ENCODE assay signal across 13 mouse cellular contexts in the genomic region with DNA sequence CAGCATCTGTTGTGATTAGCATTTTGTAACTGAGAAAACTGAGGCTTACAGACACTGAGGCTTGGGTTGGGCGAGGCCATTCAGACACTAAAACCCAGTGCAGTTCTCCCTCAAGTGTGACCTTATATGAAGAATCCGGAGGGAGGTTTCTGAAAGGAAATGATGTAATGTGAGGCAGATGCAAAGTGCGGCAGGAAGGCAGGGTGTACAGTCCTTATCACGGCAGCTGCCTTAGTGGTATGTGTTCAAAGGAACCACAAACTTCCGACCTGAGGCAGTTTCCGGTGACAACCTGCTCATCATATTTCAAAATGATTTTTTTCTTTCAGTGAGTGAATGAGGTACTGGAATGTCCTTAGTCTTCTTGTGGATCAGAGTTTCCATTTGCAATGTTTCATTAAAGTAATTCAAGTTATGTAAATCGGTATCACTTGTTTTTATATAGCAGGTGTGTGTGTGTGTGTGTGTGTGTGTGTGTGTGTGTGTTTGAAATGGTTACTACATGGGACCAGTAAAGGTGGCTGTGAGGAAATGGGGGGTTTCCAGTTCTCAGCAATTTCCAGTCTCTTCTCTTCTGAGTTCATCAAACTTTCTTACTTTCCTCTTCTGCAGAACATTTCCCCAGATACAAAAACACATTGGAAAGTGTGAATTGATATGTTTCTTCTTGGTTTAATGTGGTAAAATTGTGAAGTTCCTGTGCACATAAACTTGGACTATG. TPM values are rescaled to one million over a fixed set of nuclear protein-coding genes. Genes with fewer than 3 reads are reported as not detected.
DNase-seq lines count a peak whose midpoint lies in the region; ATAC-seq and TF ChIP-seq lines count a peak whose summit lies in the region.
"Had no signal": no experiment of that assay in that cellular context is flagged by ENCODE, and none has a peak within 500 bp of the region (broad histone marks: within the 10 kb centered on the region; RNA-seq: fewer than 3 reads in every experiment).

No protein-coding gene starts in this region.

- 40% methylated on average over 7 of the region's 7 CpGs for WGBS in lung, postnatal 0 days
- 86% methylated on average over 7 of the region's 7 CpGs for WGBS in hindbrain, embryonic 16.5 days

- ATAC-seq in activated CD4-positive, CD25-positive, alpha-beta regulatory T cell, adult 4 months, result peak; percentile 96
- peak; percentile 64 for ATAC-seq in lung, postnatal 0 days
- no peak for ATAC-seq in hindbrain, embryonic 16.5 days
- ATAC-seq: midbrain, embryonic 13.5 days had no signal

- H3K36me3 ChIP-seq in lung, postnatal 0 days (ENCODE audit: insufficient read depth, low read length), result no peaks in the 10 kb centered on the region
- H3K36me3 ChIP-seq in hindbrain, embryonic 16.5 days (ENCODE audit: control insufficient read depth, insufficient read depth, low read length), result no peaks in the 10 kb centered on the region
- H3K36me3 ChIP-seq: hindbrain, embryonic 15.5 days; midbrain, embryonic 13.5 days had no signal

- DNase-seq in CD4-positive, CD25-positive, alpha-beta regulatory T cell, adult 2 months (ENCODE audit: low read depth, low spot score), result peak; percentile 95
- DNase-seq in lung, postnatal 0 days (ENCODE audit: low spot score), result peak; percentile 17
- peak; percentile 14 to 20 for DNase-seq in spleen, postnatal 14 days (ENCODE audit: low spot score in 2 of 2)
- no peak for DNase-seq in embryo, embryonic 11 days
- DNase-seq in layer of hippocampus, postnatal 10 days (ENCODE audit: low spot score in 2 of 2), result no peak
- DNase-seq: cerebellum, adult 11 months; right cerebral cortex, adult 18-20 months had no signal

- no peaks in the 10 kb centered on the region for H3K4me1 ChIP-seq in lung, postnatal 0 days (ENCODE audit: insufficient read depth, low read depth, low read length)
- no peaks in the 10 kb centered on the region for H3K4me1 ChIP-seq in hindbrain, embryonic 16.5 days (ENCODE audit: control insufficient read depth, insufficient read depth, low read depth, low read length)
- H3K4me1 ChIP-seq: hindbrain, embryonic 15.5 days; midbrain, embryonic 13.5 days had no signal

- TF ChIP-seq CTCF in lung, postnatal 0 days (IDR thresholded peaks at IDR 0.05), result no peak

- no peak overlapping the region for H3K4me3 ChIP-seq in lung, postnatal 0 days (ENCODE audit: low read depth, low read length)
- no peak overlapping the region for H3K4me3 ChIP-seq in hindbrain, embryonic 16.5 days (ENCODE audit: low read length)
- H3K4me3 ChIP-seq: hindbrain, embryonic 15.5 days; midbrain, embryonic 13.5 days had no signal

- no peak overlapping the region for H3K4me2 ChIP-seq in lung, postnatal 0 days (replicated peaks; ENCODE audit: low read depth, low read length)
- H3K4me2 ChIP-seq in hindbrain, embryonic 16.5 days (ENCODE audit: low read length), result no peak overlapping the region
- H3K4me2 ChIP-seq: hindbrain, embryonic 15.5 days; midbrain, embryonic 13.5 days had no signal

- no peaks in the 10 kb centered on the region for H3K27me3 ChIP-seq in lung, postnatal 0 days (replicated peaks; ENCODE audit: insufficient read depth, low read length)
- H3K27me3 ChIP-seq in hindbrain, embryonic 16.5 days (replicated peaks; ENCODE audit: control insufficient read depth, insufficient read depth, low read length), result no peaks in the 10 kb centered on the region
- H3K27me3 ChIP-seq: hindbrain, embryonic 15.5 days; midbrain, embryonic 13.5 days had no signal

- TF ChIP-seq EP300 in lung, postnatal 0 days (IDR thresholded peaks at IDR 0.05), result no peak

- H3K27ac ChIP-seq in lung, postnatal 0 days (ENCODE audit: low read length), result no peak overlapping the region
- H3K27ac ChIP-seq in hindbrain, embryonic 16.5 days (ENCODE audit: low read depth, low read length), result no peak overlapping the region
- H3K27ac ChIP-seq: hindbrain, embryonic 15.5 days; midbrain, embryonic 13.5 days had no signal

- no peak overlapping the region for H3K9ac ChIP-seq in lung, postnatal 0 days (replicated peaks; ENCODE audit: low read depth)
- H3K9ac ChIP-seq in hindbrain, embryonic 16.5 days (ENCODE audit: low read depth, low read length), result no peak overlapping the region
- H3K9ac ChIP-seq: hindbrain, embryonic 15.5 days; midbrain, embryonic 13.5 days had no signal

- no peaks in the 10 kb centered on the region for H3K9me3 ChIP-seq in lung, postnatal 0 days (ENCODE audit: low read length)
- H3K9me3 ChIP-seq in hindbrain, embryonic 16.5 days (ENCODE audit: control insufficient read depth, low read length), result no peaks in the 10 kb centered on the region
- H3K9me3 ChIP-seq: hindbrain, embryonic 15.5 days; midbrain, embryonic 13.5 days had no signal

RNA-seq across cellular contexts. Expression of a gene that starts 9.3 kb away (rescaled TPM):
- polyA plus RNA-seq in activated CD4-positive, CD25-positive, alpha-beta regulatory T cell, adult 4 months (2017; shearing (Covaris generic)), result 100 to 1,000 TPM; 233 to 245 TPM
- 0.39 and 0.48 TPM in 2 replicates for polyA plus RNA-seq in lung, postnatal 0 days (2015; fragmentation: Nextera tagmentation; extraction: Ambion mirVana)
- 0.09 TPM in 1 of 2 replicates, not detected in the other for polyA plus RNA-seq in hindbrain, embryonic 16.5 days (2015; fragmentation: Nextera tagmentation; extraction: Ambion mirVana)
- not detected for total RNA-seq in layer of hippocampus, postnatal 10 days (2021)
- total RNA-seq: left cerebral cortex, adult 18-20 months had no signal
- polyA plus RNA-seq: hindbrain, embryonic 15.5 days; midbrain, embryonic 13.5 days had no signal

RNA-seq across cellular contexts. Expression of a gene that starts 47.1 kb away (rescaled TPM):
- not detected for polyA plus RNA-seq in activated CD4-positive, CD25-positive, alpha-beta regulatory T cell, adult 4 months (2017; shearing (Covaris generic))
- not detected in 2 replicates for polyA plus RNA-seq in lung, postnatal 0 days (2015; fragmentation: Nextera tagmentation; extraction: Ambion mirVana)
- not detected in 2 replicates for polyA plus RNA-seq in hindbrain, embryonic 16.5 days (2015; fragmentation: Nextera tagmentation; extraction: Ambion mirVana)
- not detected for total RNA-seq in layer of hippocampus, postnatal 10 days (2021)
- total RNA-seq: heart, adult 18-20 months; left cerebral cortex, adult 18-20 months had no signal
- polyA plus RNA-seq: hindbrain, embryonic 15.5 days; midbrain, embryonic 13.5 days had no signal

RNA-seq across cellular contexts. Expression of a gene that starts 57.9 kb away (rescaled TPM):
- polyA plus RNA-seq in activated CD4-positive, CD25-positive, alpha-beta regulatory T cell, adult 4 months (2017; shearing (Covaris generic)), result under 1 TPM; 0.44 to 0.61 TPM
- polyA plus RNA-seq in lung, postnatal 0 days (2015; fragmentation: Nextera tagmentation; extraction: Ambion mirVana), result 4.0 and 4.3 TPM in 2 replicates
- polyA plus RNA-seq in hindbrain, embryonic 16.5 days (2015; fragmentation: Nextera tagmentation; extraction: Ambion mirVana), result 0.15 and 0.26 TPM in 2 replicates
- not detected for total RNA-seq in layer of hippocampus, postnatal 10 days (2021)

Comparison
In these comparisons a context has a peak if more than half of its experiments do, and no peak if none do; other contexts are left out.
1. DNase-seq: peak in CD4-positive, CD25-positive, alpha-beta regulatory T cell, adult 2 months (single experiment), lung, postnatal 0 days (single experiment) and spleen, postnatal 14 days (2 of 2); none in embryo, embryonic 11 days (single experiment) and layer of hippocampus, postnatal 10 days (0 of 2).
2. RNA of a gene that starts 9.3 kb away (polyA plus RNA-seq): 233 to 245 TPM in activated CD4-positive, CD25-positive, alpha-beta regulatory T cell, adult 4 months; 0.39 to 0.48 TPM in lung, postnatal 0 days and 0.09 TPM in hindbrain, embryonic 16.5 days; every median in the first group is over 100 times any median in the second.